In genomic region chr14:55822991-55823762, GRCm38 (mm10) we compare ENCODE assay signal across 8 mouse cellular contexts. TPM values are rescaled to one million over a fixed set of nuclear protein-coding genes. Genes with fewer than 3 reads are reported as not detected.
DNase-seq lines count a peak whose midpoint lies in the region; ATAC-seq lines count a peak whose summit lies in the region.

Gene Nfatc4, plus strand, starts transcription at chr14:55823144.

- no peaks in the 10 kb centered on the region for H3K4me1 ChIP-seq in brown adipose tissue, adult 24 weeks (ENCODE audit: control insufficient read depth, insufficient read depth, insufficient read length, low read length)
- peaks cover 31% of the 10 kb centered on the region for H3K4me1 ChIP-seq in hindbrain, embryonic 16.5 days (ENCODE audit: control insufficient read depth, insufficient read depth, low read depth, low read length)

- peak within 1 kb of the TSS; percentile 55 for H3K4me3 ChIP-seq in brown adipose tissue, adult 24 weeks (ENCODE audit: insufficient read depth, low read depth, low read length)
- peak within 1 kb of the TSS; percentile 63 for H3K4me3 ChIP-seq in hindbrain, embryonic 16.5 days (ENCODE audit: low read length)

- H3K9me3 ChIP-seq in hindbrain, embryonic 16.5 days (ENCODE audit: control insufficient read depth, low read length), result no peaks in the 10 kb centered on the region

- DNase-seq in left cerebral cortex, postnatal 10 days (ENCODE audit: extremely low spot score in 1 of 2, low spot score in 2 of 2), result peak; percentile 27 to 92
- no peak for DNase-seq in left cerebral cortex, adult 18-20 months (ENCODE audit: low spot score in 2 of 2)
- peak; percentile 88 for DNase-seq in gastrocnemius, postnatal 10 days
- peak; percentile 76 for DNase-seq in liver
- DNase-seq in neural tube, embryonic 10.5 days (ENCODE audit: extremely low spot score, low spot score), result peak; percentile 99
- peak; percentile 88 for DNase-seq in urinary bladder, postnatal 14 days (ENCODE audit: low spot score)

- WGBS in hindbrain, embryonic 16.5 days, result under 1% methylated on average over 41 of the region's 46 CpGs

- peaks cover 7% of the 10 kb centered on the region; the same call in 1 of the 2 replicates for H3K27me3 ChIP-seq in hindbrain, embryonic 16.5 days (replicated peaks; ENCODE audit: control insufficient read depth, insufficient read depth, low read length)

- peak within 1 kb of the TSS; percentile 85 for H3K4me2 ChIP-seq in hindbrain, embryonic 16.5 days (ENCODE audit: low read length)

- intact Hi-C loops in left cerebral cortex, postnatal 10 days (cut with DNase I), result loop anchor here (5.0 kb wide), 1 partner anchor 39 kb away; no protein-coding TSS in a partner anchor

- peak; percentile 82 for ATAC-seq in hindbrain, embryonic 16.5 days

- H3K36me3 ChIP-seq in hindbrain, embryonic 16.5 days (ENCODE audit: control insufficient read depth, insufficient read depth, low read length), result no peaks in the 10 kb centered on the region

- peak within 1 kb of the TSS; percentile 78 for H3K27ac ChIP-seq in brown adipose tissue, adult 24 weeks (replicated peaks; ENCODE audit: low read depth, low read length)
- H3K27ac ChIP-seq in hindbrain, embryonic 16.5 days (ENCODE audit: low read depth, low read length), result peak within 1 kb of the TSS; percentile 79

- peak within 1 kb of the TSS; percentile 74 for H3K9ac ChIP-seq in hindbrain, embryonic 16.5 days (ENCODE audit: low read depth, low read length)

RNA-seq across cellular contexts. Expression of gene Nfatc4, which starts in this region (rescaled TPM):
- 1 to 10 TPM; 3.9 to 4.1 TPM for total RNA-seq in left cerebral cortex, postnatal 10 days (2021)
- total RNA-seq in left cerebral cortex, adult 18-20 months (2021), result 1 to 10 TPM; 3.0 to 3.3 TPM
- 1.5 and 1.8 TPM in 2 replicates for polyA plus RNA-seq in brown adipose tissue, adult 24 weeks (2012; ENCODE audit: insufficient read depth, insufficient read length, missing spikeins)
- 10 to 100 TPM in 1 of 2 experiments, 1 to 10 TPM in 1; 9.3 to 14.8 TPM for total RNA-seq in gastrocnemius, postnatal 10 days (2021)
- polyA plus RNA-seq in hindbrain, embryonic 16.5 days (2015; fragmentation: Nextera tagmentation; extraction: Ambion mirVana), result 6.5 and 11.9 TPM in 2 replicates

Comparison
In these comparisons a context has a peak if more than half of its experiments do, and no peak if none do; other contexts are left out.
1. DNase-seq: peak in left cerebral cortex, postnatal 10 days (2 of 2), gastrocnemius, postnatal 10 days (single experiment), liver (single experiment), neural tube, embryonic 10.5 days (single experiment) and urinary bladder, postnatal 14 days (single experiment); none in left cerebral cortex, adult 18-20 months (0 of 2).